Mouse (Mus musculus) lung, embryonic 15.5 days (tissue): Measurements from ENCODE around the gene Tmem132c. TPM values are rescaled to one million over a fixed set of nuclear protein-coding genes. Genes with fewer than 3 reads are reported as not detected.
A peak's percentile ranks its signal among the peaks of the same experiment; 100 is the strongest.
"Not testable (repeated sequence)": the region's sequence is repeated elsewhere in the genome, so short reads cannot be mapped to it uniquely, and the experiment has no call there.

Experiments
- ATAC-seq: fragments of 200-750 bp; cut with Nextera tagmentation; 2 replicates; pipeline ENCODE4 v1.8.0; 2017; ENCODE audit warnings: moderate number of reproducible peaks, borderline replicate concordance; ENCODE audit not compliant: low FRiP score, low TSS enrichment; ENCODE audit errors: extremely low read depth
- H3K27ac ChIP-seq: fragments of 300-500 bp; sonication (generic); 2 replicates; pipeline ENCODE4 v1.5.1; 2015; ENCODE audit warnings: moderate library complexity, mild to moderate bottlenecking, inconsistent platforms
- H3K27me3 ChIP-seq: fragments of 300-500 bp; sonication (generic); 2 replicates; pipeline ENCODE4 v1.6.1; 2015; ENCODE audit warnings: inconsistent platforms
- H3K36me3 ChIP-seq: fragments of 300-500 bp; sonication (generic); 2 replicates; pipeline ENCODE4 v1.6.1; 2015; ENCODE audit warnings: inconsistent platforms
- H3K4me1 ChIP-seq: fragments of 300-500 bp; sonication (generic); 2 replicates; pipeline ENCODE4 v1.6.1; 2015; ENCODE audit warnings: inconsistent platforms
- H3K4me2 ChIP-seq: fragments of 300-500 bp; sonication (generic); 2 replicates; pipeline ENCODE4 v1.6.1; 2015; ENCODE audit warnings: inconsistent platforms, mild to moderate bottlenecking, moderate library complexity
- H3K4me3 ChIP-seq: fragments of 300-500 bp; sonication (generic); 2 replicates; pipeline ENCODE4 v1.5.1; 2015; ENCODE audit warnings: mild to moderate bottlenecking, inconsistent platforms
- H3K9ac ChIP-seq: fragments of 300-500 bp; sonication (generic); 2 replicates; pipeline ENCODE4 v1.6.1; 2015; ENCODE audit warnings: inconsistent platforms
- H3K9me3 ChIP-seq: fragments of 300-500 bp; sonication (generic); 2 replicates; pipeline ENCODE4 v1.6.1; 2016; ENCODE audit warnings: inconsistent platforms
- WGBS: fragments of 180-500 bp; shearing (Covaris S2); methylation state at CpG from one replicate; pipeline ENCODE4 v1.1.7; 2015; 5-methylcytosine and 5-hydroxymethylcytosine counted together
- polyA plus RNA-seq: library from polyadenylated mRNA; unstranded; fragments of >200 nt; fragmentation: Nextera tagmentation; extraction: Ambion mirVana; gene quantifications from 2 replicates; pipeline ENCODE4 v1.2.1, GENCODE M21; 2015

Tmem132c gene
- polyA plus RNA-seq, 1 experiment from 2014 or later, result 18.3 TPM

DNA sequence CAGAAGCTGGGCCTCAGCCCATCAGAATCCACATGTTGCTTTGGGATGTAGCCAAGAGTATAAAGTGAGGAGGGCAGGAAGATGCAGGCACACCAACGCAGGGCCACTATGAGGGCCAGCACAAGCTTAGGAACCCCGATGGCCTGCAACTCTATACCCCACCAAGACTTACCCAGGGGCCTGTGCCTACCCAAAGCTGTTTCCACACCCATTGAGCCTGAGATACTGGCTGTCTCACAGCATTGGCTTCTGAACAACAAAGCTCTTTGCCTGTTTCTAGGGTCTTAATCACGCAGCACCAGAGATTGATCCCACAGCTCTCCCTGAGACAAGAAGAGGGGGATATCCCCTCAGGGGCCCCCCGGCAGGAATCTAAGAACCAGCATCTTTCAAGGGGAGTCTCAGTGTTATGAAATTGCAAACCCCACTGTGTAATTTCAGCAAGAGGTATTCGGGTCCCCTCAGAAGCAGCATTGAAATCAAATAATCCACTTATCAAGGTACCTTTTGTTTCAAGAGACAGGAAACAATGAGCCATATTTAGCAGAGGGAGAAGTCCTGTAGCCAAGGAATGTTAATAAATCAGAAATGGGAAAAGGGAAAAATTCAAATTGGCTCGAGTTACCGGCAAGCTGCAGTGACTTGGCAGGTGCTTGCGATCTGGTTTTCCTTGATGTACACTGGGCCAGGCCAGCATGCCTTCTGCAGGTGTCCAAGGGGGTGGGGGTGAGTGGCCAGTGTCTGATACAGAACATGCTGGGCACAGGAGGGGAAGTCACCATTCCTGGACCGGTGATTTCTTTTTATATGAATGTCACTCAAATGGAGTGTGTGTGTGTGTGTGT, 107.8 kb downstream of the Tmem132c start:
- H3K4me2 ChIP-seq, result no peak overlapping the region
- peak overlapping the region; percentile 37; the same call in 1 of the 2 replicates for H3K27ac ChIP-seq
- H3K27me3 ChIP-seq, result no peaks in the 10 kb centered on the region
- no peak overlapping the region for H3K4me3 ChIP-seq
- no peak overlapping the region for H3K9ac ChIP-seq
- no peak for ATAC-seq
- H3K9me3 ChIP-seq, result no peaks in the 10 kb centered on the region
- H3K4me1 ChIP-seq, result peaks cover 10% of the 10 kb centered on the region
- H3K36me3 ChIP-seq, result no peaks in the 10 kb centered on the region
- WGBS, result 36% methylated on average over 9 of the region's 9 CpGs

DNA sequence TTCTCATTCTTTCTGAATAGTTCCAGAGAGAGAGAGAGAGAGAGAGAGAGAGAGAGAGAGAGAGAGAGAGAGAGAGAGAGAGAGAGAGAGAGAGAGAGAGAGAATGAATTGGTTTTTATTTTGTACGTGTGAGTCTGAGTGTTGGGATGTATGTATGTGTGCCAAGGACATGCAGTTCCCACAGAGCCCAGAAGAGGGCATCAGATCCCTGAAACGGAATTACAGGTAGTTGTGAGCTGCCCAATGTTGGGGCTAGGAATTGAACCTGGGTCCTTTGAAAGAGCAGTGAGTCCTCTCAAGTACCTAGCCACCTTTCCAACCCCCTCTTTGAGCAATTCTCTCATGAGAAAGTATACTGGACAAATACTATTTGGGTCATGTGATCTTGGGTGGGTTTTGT, 111.4 kb downstream of the Tmem132c start:
- no peak overlapping the region for H3K27ac ChIP-seq
- no peak overlapping the region for H3K4me2 ChIP-seq
- H3K36me3 ChIP-seq, result no peaks in the 10 kb centered on the region
- no peak overlapping the region for H3K9ac ChIP-seq
- WGBS, result 77% methylated on average over 2 of the region's 2 CpGs
- no peaks in the 10 kb centered on the region for H3K27me3 ChIP-seq
- peaks cover 26% of the 10 kb centered on the region for H3K4me1 ChIP-seq
- no peaks in the 10 kb centered on the region for H3K9me3 ChIP-seq
- no peak for ATAC-seq
- no peak overlapping the region for H3K4me3 ChIP-seq

DNA sequence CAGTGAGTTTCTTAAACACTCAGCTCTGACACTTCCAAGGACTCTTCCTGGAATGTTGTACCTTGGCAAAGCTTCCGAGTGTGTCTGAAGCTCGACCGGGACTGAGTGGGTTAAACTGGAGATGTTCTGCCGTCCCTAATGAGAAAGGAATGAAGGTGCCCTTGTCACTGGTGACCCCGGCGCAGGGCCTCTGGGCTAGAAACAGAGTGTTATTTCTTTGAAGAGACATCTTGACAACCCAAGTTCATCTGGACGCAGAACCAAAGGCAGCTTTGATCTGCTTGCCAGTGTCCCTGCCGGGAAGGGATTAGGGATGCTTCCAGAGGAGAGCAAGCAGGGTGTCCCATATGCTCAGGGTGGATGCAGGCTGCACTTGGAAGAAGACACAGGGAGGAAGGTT, 114.2 kb downstream of the Tmem132c start:
- Histone ChIP-seq H3K9me3 (no peaks in the 10 kb centered on the region), H3K36me3 (peaks cover 4% of the 10 kb centered on the region; the same call in 1 of the 2 replicates), H3K27ac (peak overlapping the region; percentile 32), H3K27me3 (no peaks in the 10 kb centered on the region), H3K4me1 (peaks cover 15% of the 10 kb centered on the region), H3K4me3 (no peak overlapping the region), H3K9ac (no peak overlapping the region), H3K4me2 (peak overlapping the region; percentile 27; the same call in 1 of the 2 replicates)
- WGBS, result 2% methylated on average over 8 of the region's 8 CpGs
- ATAC-seq, result peak; percentile 55; the same call in 1 of the 2 replicates

DNA sequence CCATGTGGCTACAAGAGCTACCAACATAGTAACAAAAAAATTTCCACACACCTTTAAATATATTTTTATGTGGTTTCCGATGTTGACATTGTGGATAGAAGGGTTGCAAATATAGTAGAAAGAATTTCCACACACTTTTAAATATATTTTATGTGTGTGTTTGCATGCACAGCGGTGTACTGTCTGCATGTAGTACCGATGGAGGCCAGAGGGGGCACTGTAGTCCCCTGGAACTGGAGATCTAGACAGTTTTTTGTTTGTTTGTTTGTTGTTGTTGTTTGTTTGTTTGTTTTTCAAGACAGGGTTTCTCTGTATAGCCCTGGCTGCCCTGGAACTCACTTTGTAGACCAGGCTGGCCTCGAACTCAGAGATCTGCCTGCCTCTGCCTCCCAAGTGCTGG, 116.3 kb downstream of the Tmem132c start:
- not testable (repeated sequence) for H3K36me3 ChIP-seq, H3K27ac ChIP-seq, H3K4me2 ChIP-seq, H3K4me3 ChIP-seq, H3K9me3 ChIP-seq, H3K27me3 ChIP-seq, H3K9ac ChIP-seq, ATAC-seq
- 87% methylated on average over 4 of the region's 4 CpGs for WGBS
- peaks cover 15% of the 10 kb centered on the region for H3K4me1 ChIP-seq

DNA sequence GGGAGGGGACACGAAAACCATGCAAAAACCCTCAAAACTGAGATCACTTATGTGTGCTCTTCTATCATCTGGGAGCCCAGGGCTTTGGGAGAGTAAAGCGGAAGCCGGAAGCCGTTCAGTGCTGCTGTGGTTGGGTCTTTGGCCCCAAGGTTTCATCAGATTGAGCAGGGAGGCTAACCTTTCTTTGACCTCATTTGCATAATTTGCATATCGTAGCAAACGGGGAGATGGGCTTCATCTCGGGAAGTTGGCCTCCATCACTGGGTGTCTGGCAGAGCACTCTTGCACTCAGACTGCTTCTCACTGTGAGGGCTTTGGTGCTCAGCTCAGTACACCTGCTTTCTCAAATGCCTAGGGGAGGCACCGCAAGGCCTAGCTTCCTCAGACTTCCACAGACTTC, 119.5 kb downstream of the Tmem132c start:
- Histone ChIP-seq H3K27me3 (no peaks in the 10 kb centered on the region), H3K4me3 (no peak overlapping the region), H3K4me2 (no peak overlapping the region), H3K4me1 (peaks cover 4% of the 10 kb centered on the region), H3K36me3 (peaks cover 4% of the 10 kb centered on the region; the same call in 1 of the 2 replicates), H3K27ac (no peak overlapping the region), H3K9me3 (no peaks in the 10 kb centered on the region), H3K9ac (no peak overlapping the region)
- ATAC-seq, result no peak
- 75% methylated on average over 8 of the region's 8 CpGs for WGBS

DNA sequence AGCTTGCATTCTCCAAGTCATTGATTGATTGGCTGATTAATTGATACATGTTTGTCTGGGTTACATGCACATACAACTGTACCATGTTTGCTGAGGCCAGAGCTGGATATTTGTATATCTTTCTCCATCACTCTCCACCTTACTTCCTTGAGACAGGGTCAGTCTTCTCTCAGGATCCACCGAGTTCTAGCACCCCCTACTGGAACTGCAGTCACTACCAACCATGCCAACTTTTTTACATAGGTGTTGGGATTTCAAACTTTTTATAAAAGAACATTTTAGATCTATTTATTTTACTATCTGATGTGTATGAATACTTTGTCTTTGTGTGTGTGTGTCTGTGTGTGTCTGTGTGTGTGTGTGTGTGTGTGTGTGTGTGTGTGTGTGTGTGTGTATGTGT, 123.5 kb downstream of the Tmem132c start:
- Histone ChIP-seq H3K9ac (no peak overlapping the region), H3K27me3 (no peaks in the 10 kb centered on the region), H3K9me3 (no peaks in the 10 kb centered on the region), H3K36me3 (peaks cover 3% of the 10 kb centered on the region; the same call in 1 of the 2 replicates), H3K27ac (no peak overlapping the region), H3K4me2 (no peak overlapping the region), H3K4me3 (no peak overlapping the region), H3K4me1 (peaks cover 12% of the 10 kb centered on the region)
- ATAC-seq, result no peak
- 19% methylated on average over 1 of the region's 1 CpGs for WGBS

DNA sequence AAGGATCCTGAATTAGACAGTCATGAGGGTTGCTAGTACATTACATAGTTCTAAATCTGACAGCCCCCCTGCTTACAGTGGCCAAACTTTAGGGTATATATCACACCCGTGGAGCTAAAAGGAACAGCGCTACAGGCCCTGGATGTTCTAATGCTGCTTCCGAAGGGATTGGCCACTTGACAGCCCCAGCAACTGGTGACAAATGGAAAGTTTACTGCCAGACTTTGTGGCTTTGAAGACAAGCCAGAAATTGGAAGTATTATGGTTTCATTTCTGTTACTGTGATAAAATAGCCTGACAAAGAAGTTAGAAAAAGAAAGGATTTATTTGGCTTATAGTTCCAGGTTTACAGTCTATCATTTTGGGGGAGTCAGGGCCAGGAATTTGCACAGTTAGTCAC, 126.6 kb downstream of the Tmem132c start:
- Histone ChIP-seq H3K4me2 (no peak overlapping the region), H3K27ac (no peak overlapping the region), H3K27me3 (no peaks in the 10 kb centered on the region), H3K4me1 (peaks cover 38% of the 10 kb centered on the region), H3K4me3 (no peak overlapping the region), H3K9me3 (no peaks in the 10 kb centered on the region), H3K36me3 (no peaks in the 10 kb centered on the region), H3K9ac (no peak overlapping the region)
- 56% methylated on average over 3 of the region's 3 CpGs for WGBS
- no peak for ATAC-seq

DNA sequence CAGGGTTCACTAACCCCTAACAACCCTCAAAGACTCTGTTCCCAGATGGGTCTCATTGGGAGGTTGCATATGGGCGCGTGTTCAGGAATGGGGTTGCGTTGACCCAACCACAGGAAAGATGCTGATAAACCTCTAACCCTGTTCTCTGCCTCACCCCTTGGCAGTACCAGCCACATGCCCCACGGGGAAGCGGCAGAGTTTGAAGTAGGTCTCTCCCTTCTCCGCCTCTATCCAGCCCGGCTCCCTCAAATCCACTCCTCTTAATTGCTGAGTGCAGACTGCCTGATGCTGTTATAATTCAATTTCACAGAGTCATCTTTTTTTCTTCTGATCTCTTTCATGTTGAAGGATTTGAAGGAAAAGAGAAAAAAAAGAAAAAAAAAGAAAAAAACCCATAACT, 128.2 kb downstream of the Tmem132c start:
- 0 out of 2 replicates have a peak overlapping the region, but pooled peaks have one; percentile 1 for H3K4me3 ChIP-seq
- peak overlapping the region; percentile 36 for H3K4me2 ChIP-seq
- no peaks in the 10 kb centered on the region for H3K9me3 ChIP-seq
- ATAC-seq, result no peak
- peak overlapping the region; percentile 91 for H3K27ac ChIP-seq
- no peak overlapping the region for H3K9ac ChIP-seq
- WGBS, result 33% methylated on average over 7 of the region's 7 CpGs
- H3K36me3 ChIP-seq, result no peaks in the 10 kb centered on the region
- peaks cover 44% of the 10 kb centered on the region for H3K4me1 ChIP-seq
- H3K27me3 ChIP-seq, result no peaks in the 10 kb centered on the region

DNA sequence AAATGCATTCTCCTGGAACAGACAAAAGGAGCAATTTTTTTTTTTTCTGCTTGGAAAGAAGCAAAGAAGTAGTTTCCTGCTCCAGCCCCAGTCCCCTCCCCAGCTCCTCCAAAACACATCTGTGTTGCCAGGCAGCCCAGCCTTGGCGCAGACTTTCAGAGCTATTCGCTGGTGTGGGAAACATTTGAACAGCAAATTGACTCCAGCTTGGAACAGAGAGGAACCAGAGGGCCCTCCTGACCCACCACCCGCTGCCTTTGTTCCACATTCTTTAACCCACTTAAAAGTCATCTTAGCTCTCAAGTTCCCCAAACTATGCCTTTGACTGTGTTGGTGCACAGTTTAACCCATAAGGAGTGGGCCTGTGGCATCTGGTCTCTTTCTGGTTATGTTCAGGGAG, 128.9 kb downstream of the Tmem132c start:
- peak; percentile 83 for ATAC-seq
- Histone ChIP-seq H3K36me3 (no peaks in the 10 kb centered on the region), H3K9me3 (no peaks in the 10 kb centered on the region), H3K27ac (peak overlapping the region; percentile 91), H3K9ac (no peak overlapping the region), H3K27me3 (no peaks in the 10 kb centered on the region), H3K4me2 (peak overlapping the region; percentile 36), H3K4me3 (peak overlapping the region; percentile 1; the same call in 1 of the 2 replicates), H3K4me1 (peaks cover 49% of the 10 kb centered on the region)
- WGBS, result 17% methylated on average over 3 of the region's 3 CpGs

DNA sequence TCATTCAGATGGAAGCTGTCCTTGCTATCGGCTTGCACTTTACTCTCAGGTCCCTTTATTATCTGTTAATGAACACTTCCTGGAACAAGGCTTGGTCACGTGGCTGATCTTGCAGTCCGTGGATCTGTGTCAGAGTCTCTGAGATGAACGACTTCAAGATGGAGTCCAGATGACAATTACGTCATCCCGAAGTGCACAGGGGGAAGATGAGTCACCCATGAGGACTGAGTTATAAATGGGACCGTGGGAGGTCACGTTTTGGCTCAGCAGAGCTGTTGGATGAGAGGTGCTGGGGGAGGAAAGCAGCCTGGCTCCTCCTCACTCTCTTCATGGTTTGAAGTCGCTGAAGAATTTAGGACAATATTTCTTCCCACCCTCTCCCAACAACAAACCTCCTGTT, 132.6 kb downstream of the Tmem132c start:
- H3K9me3 ChIP-seq, result no peaks in the 10 kb centered on the region
- 0 out of 2 replicates have a peak overlapping the region, but pooled peaks have one; percentile 41 for H3K27ac ChIP-seq
- peaks cover 62% of the 10 kb centered on the region for H3K4me1 ChIP-seq
- H3K4me3 ChIP-seq, result no peak overlapping the region
- ATAC-seq, result peak; percentile 27; the same call in 1 of the 2 replicates
- H3K4me2 ChIP-seq, result no peak overlapping the region
- H3K9ac ChIP-seq, result no peak overlapping the region
- WGBS, result 43% methylated on average over 9 of the region's 9 CpGs
- H3K27me3 ChIP-seq, result no peaks in the 10 kb centered on the region
- H3K36me3 ChIP-seq, result no peaks in the 10 kb centered on the region

DNA sequence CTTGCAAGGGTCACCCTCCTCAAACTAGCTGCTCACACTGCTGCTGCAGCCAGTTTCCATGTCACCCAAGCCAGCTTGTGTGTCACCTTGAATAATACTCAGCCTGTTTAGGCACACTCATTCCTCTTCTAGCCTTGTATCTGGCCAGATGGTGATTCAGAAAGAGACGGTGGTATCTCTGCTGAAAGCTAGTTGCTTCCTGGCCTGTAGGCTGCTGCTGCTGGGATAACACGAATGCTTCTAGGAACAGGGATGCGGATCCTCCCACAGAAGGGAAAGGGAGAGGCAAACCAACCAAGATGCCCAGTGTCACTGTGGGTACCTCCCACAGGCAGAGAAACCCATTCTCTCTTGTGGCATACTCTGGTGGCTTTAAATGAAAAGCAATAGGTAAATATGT, 134.0 kb downstream of the Tmem132c start:
- Histone ChIP-seq H3K27me3 (no peaks in the 10 kb centered on the region), H3K9ac (no peak overlapping the region), H3K4me2 (no peak overlapping the region), H3K36me3 (no peaks in the 10 kb centered on the region), H3K27ac (no peak overlapping the region), H3K9me3 (no peaks in the 10 kb centered on the region), H3K4me1 (peaks cover 50% of the 10 kb centered on the region), H3K4me3 (no peak overlapping the region)
- no peak for ATAC-seq
- 87% methylated on average over 3 of the region's 3 CpGs for WGBS

DNA sequence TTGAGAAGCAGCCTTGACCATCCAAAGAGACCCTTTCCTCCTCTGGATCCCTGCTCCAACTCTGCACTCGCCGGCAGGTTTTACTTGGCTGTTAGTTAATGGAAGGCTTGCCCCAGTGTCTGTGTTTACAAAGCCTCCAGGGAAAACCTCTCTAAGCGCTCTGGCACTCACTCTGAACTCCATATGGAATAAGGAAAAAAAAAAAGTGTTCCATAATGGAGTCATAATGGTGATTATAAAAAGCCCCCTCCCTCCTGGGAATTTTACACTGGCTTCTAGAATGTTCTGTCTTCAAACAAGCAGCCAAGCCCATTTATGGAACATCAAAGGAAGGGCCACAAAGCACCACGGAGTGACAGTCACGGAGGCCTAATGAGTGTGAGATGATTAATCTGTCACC, 136.9 kb downstream of the Tmem132c start:
- Histone ChIP-seq H3K27ac (peak overlapping the region; percentile 46; the same call in 1 of the 2 replicates), H3K36me3 (no peaks in the 10 kb centered on the region)
- peak; percentile 20; the same call in 1 of the 2 replicates for ATAC-seq

More for the DNA sequence above, 136.9 kb downstream of the Tmem132c start:
- Histone ChIP-seq H3K4me3 (no peak overlapping the region), H3K4me2 (no peak overlapping the region), H3K4me1 (peaks cover 50% of the 10 kb centered on the region), H3K9ac (no peak overlapping the region), H3K27me3 (no peaks in the 10 kb centered on the region), H3K9me3 (no peaks in the 10 kb centered on the region)
- WGBS, result 12% methylated on average over 5 of the region's 5 CpGs
